Mouse (Mus musculus) midbrain, postnatal 0 days (tissue): Measurements from ENCODE around the gene Birc6. TPM values are rescaled to one million over a fixed set of nuclear protein-coding genes. Genes with fewer than 3 reads are reported as not detected.

Experiments used
- ATAC-seq: fragments of 200-750 bp; cut with Nextera tagmentation; 2 replicates; pipeline ENCODE4 v1.8.0; 2017; ENCODE audit warnings: moderate number of reproducible peaks, mild to moderate bottlenecking, moderate TSS enrichment, moderate library complexity; ENCODE audit not compliant: low FRiP score
- DNase-seq: peaks from one replicate; pipeline ENCODE4 v3.0.0-alpha.2; 2015; ENCODE audit warnings: low spot score
- H3K27ac ChIP-seq: fragments of 300-500 bp; sonication (generic); 2 replicates; pipeline ENCODE4 v1.5.1; 2014; ENCODE audit warnings: low read depth, mild to moderate bottlenecking, low read length, mixed read lengths
- H3K27me3 ChIP-seq: fragments of 300-500 bp; sonication (generic); 2 replicates; pipeline ENCODE4 v1.6.1; 2014; ENCODE audit warnings: low read length, control low read depth, mixed read lengths; ENCODE audit not compliant: insufficient read depth
- H3K36me3 ChIP-seq: fragments of 300-500 bp; sonication (generic); 2 replicates; pipeline ENCODE4 v1.6.1; 2014; ENCODE audit warnings: low read length, control low read depth, mixed read lengths; ENCODE audit not compliant: insufficient read depth
- H3K4me1 ChIP-seq: fragments of 300-500 bp; sonication (generic); 2 replicates; pipeline ENCODE4 v1.6.1; 2014; ENCODE audit warnings: mild to moderate bottlenecking, control low read depth, antibody characterized with exemption, low read length, mixed read lengths; ENCODE audit not compliant: insufficient read depth
- H3K4me2 ChIP-seq: fragments of 300-500 bp; sonication (generic); 2 replicates; pipeline ENCODE4 v1.6.1; 2014; ENCODE audit warnings: low read depth, mild to moderate bottlenecking, low read length, mixed read lengths; ENCODE audit not compliant: poor library complexity, severe bottlenecking
- H3K4me3 ChIP-seq: fragments of 300-500 bp; sonication (generic); 2 replicates; pipeline ENCODE4 v1.5.1; 2014; ENCODE audit warnings: low read depth, mild to moderate bottlenecking, low read length, moderate library complexity
- H3K9ac ChIP-seq: fragments of 300-500 bp; sonication (generic); replicated peaks from 2 replicates; pipeline ENCODE4 v1.6.1; 2014; ENCODE audit warnings: mild to moderate bottlenecking, low read length, moderate library complexity, mixed read lengths; ENCODE audit not compliant: poor library complexity, severe bottlenecking
- H3K9me3 ChIP-seq: fragments of 300-500 bp; sonication (generic); 2 replicates; pipeline ENCODE4 v1.6.1; 2016; ENCODE audit warnings: low read length, control low read depth
- CTCF ChIP-seq: IDR thresholded peaks from 2 replicates; pipeline ENCODE4 v1.5.1; 2016; ENCODE audit warnings: antibody characterized with exemption, mild to moderate bottlenecking
- WGBS: fragments of 180-500 bp; shearing (Covaris S2); extraction: QIAGEN DNeasy Blood & Tissue Kit; methylation state at CpG from one replicate; pipeline ENCODE4 v1.1.7; 2014; 5-methylcytosine and 5-hydroxymethylcytosine counted together
- polyA plus RNA-seq: library from polyadenylated mRNA; unstranded; fragments of >200 nt; fragmentation: Nextera tagmentation; extraction: Ambion mirVana; gene quantifications from 2 replicates; pipeline ENCODE4 v1.2.1, GENCODE M21; 2015
- total RNA-seq: library from RNA; depleted of rRNA; stranded (reverse); fragments of >200 nt; gene quantifications from 2 replicates; pipeline ENCODE4 v1.2.3, GENCODE M21; 2014; rRNA removed

Birc6 gene
- total RNA-seq = 136 and 144 TPM in 2 replicates
- polyA plus RNA-seq = 96.2 and 120 TPM in 2 replicates

GRCm38 (mm10) chr17:74527729-74528607 is at the start of gene Birc6:
TSS of gene Birc6 (plus strand) at chr17:74528295.
- ATAC-seq = peak; percentile 98
- Histone ChIP-seq H3K27me3 (no peaks in the 10 kb centered on the region), H3K4me2 (peak within 1 kb of the TSS; percentile 76), H3K9me3 (no peaks in the 10 kb centered on the region), H3K9ac (peak within 1 kb of the TSS; percentile 100), H3K4me1 (0 out of 2 replicates have a peak, but pooled peaks cover 6% of the 10 kb centered on the region), H3K36me3 (no peaks in the 10 kb centered on the region), H3K27ac (peak within 1 kb of the TSS; percentile 98), H3K4me3 (peak within 1 kb of the TSS; percentile 98)
- WGBS = under 1% methylated on average over 65 of the region's 71 CpGs
- TF ChIP-seq CTCF = peak; percentile 29; the same call in 1 of the 2 replicates
- peak; percentile 99 for DNase-seq

- ATAC-seq (no peak), DNase-seq (no peak)
- WGBS = 90% methylated on average over 14 of the region's 14 CpGs
- no peaks in the 10 kb centered on the region for H3K4me1 ChIP-seq
- H3K9ac ChIP-seq = no peak overlapping the region
- no peaks in the 10 kb centered on the region for H3K9me3 ChIP-seq
- no peak for TF ChIP-seq CTCF
- no peak overlapping the region for H3K4me3 ChIP-seq
- H3K27me3 ChIP-seq = no peaks in the 10 kb centered on the region
- H3K27ac ChIP-seq = no peak overlapping the region
- no peak overlapping the region for H3K4me2 ChIP-seq
- H3K36me3 ChIP-seq = no peaks in the 10 kb centered on the region
Observed at GRCm38 (mm10) chr17:74480361-74481069, 47.6 kb upstream of the Birc6 start.

DNA sequence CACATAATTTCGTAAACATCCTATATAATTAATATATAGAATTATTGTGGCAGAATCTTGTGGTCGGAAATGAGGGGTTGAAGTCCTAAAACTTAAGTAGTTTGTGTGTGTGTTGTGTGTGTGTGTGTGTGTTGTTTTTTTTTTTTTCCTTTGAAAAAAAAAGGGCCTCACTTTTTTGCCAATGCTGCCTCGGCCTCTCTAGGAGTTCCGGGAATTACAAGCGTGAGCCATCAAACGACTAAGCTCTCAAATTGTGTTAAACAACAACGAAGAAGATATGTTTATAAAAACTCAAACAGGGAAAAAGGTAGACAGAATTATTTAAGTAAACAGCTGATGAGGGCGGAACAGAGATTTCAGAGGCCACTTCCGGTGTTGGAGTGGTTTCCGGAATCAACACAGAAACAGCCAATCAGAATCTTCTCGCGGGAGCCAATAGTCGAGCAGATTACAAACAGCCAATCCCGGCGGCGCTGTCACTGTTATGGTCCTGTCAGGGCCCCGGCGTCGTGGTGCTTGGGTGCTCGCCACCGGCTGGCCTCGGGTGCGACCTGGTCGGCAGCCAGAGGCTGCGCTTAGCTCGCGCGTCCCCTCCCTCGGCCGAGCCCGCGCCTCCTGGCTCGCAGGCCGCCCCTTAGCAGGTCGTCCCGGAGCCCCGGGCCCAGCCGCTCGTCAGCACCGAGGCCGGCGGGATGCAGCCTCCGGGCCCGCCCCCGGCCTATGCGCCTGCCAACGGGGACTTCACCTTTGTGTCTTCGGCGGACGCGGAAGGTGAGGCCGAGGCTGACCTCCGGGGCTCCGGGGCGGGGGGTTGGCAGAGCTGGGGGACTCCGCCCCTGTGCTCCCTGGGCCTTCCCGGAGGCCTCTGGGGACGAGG is 38.8 kb upstream of the Birc6 start, which contains the start of gene Yipf4:
Gene Yipf4 (plus strand): TSS at position 470 of the 877 bp plus-strand sequence.
- Histone ChIP-seq H3K4me3 (peak within 1 kb of the TSS; percentile 100), H3K27ac (peak within 1 kb of the TSS; percentile 81), H3K27me3 (no peaks in the 10 kb centered on the region), H3K4me2 (peak within 1 kb of the TSS; percentile 62), H3K4me1 (no peaks in the 10 kb centered on the region), H3K9me3 (no peaks in the 10 kb centered on the region), H3K36me3 (peaks cover 6% of the 10 kb centered on the region; the same call in 1 of the 2 replicates), H3K9ac (peak within 1 kb of the TSS; percentile 92)
- peak; percentile 98 for DNase-seq
- ATAC-seq = peak; percentile 98
- TF ChIP-seq CTCF = no peak
- 5% methylated on average over 58 of the region's 58 CpGs for WGBS

- Histone ChIP-seq H3K36me3 (peaks cover 6% of the 10 kb centered on the region; the same call in 1 of the 2 replicates), H3K27me3 (no peaks in the 10 kb centered on the region), H3K4me2 (peak overlapping the region; percentile 62), H3K27ac (peak overlapping the region; percentile 81), H3K4me3 (peak overlapping the region; percentile 100), H3K9me3 (no peaks in the 10 kb centered on the region), H3K9ac (peak overlapping the region; percentile 92), H3K4me1 (no peaks in the 10 kb centered on the region)
- ATAC-seq = no peak
- peak; percentile 20 for DNase-seq
- under 1% methylated on average over 12 of the region's 12 CpGs for WGBS
- TF ChIP-seq CTCF = no peak
Observed at GRCm38 (mm10) chr17:74489901-74490220, 38.2 kb upstream of the Birc6 start.

DNA sequence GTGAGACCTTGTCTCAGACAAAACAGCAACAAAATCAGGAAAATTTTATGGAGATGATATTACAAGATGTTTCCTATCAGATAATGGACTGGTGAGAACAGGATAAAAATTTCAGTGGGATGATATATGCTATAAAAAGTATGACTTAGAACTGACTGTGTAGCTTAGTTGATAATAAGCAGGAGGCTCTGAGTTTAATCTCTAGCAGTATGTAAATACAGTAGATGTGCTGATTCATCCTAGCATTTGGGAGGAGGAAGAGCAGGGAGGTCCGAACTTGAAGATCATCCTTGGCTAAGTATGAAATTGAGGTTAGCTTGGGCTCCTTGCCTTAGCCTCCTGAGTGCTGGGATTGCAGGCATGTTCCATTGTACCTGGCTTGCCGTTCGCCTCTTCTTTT is 36.5 kb upstream of the Birc6 start:
- no peak overlapping the region for H3K9ac ChIP-seq
- no peak for TF ChIP-seq CTCF
- no peak overlapping the region for H3K4me3 ChIP-seq
- no peak for ATAC-seq
- H3K36me3 ChIP-seq = peaks cover 12% of the 10 kb centered on the region; the same call in 1 of the 2 replicates
- no peaks in the 10 kb centered on the region for H3K27me3 ChIP-seq
- no peaks in the 10 kb centered on the region for H3K4me1 ChIP-seq
- DNase-seq = no peak
- no peak overlapping the region for H3K27ac ChIP-seq
- no peak overlapping the region for H3K4me2 ChIP-seq
- no peaks in the 10 kb centered on the region for H3K9me3 ChIP-seq
- 88% methylated on average over 3 of the region's 3 CpGs for WGBS
